Mouse (Mus musculus) cerebellum, postnatal 10 days (tissue): Measurements from ENCODE around the gene Eqtn.
A peak's percentile ranks its signal among the peaks of the same experiment; 100 is the strongest.

Source experiments
- DNase-seq, 2 experiments: peaks; one replicate each; pipeline ENCODE4 v3.0.0; 2021; ENCODE audit warnings: mixed read lengths in 2 of 2

The Eqtn gene

DNA sequence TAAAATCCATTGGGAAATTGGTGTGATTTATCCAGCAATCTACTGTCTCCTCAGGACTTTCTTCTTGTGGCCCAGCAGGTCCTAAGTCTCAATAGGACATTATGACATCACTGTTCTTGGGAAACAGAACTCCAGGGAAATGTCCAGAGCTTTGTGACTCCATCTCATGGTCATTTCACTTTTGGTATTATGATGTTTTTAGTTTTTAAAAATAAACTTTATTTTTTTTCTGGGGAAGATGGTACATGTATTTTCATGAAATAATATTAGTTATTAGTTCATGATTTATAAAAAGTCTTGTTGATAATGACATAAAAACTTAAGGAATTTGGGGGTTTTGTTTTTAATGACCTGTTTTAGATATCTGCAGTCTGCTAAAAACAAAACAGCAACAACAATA, at the start of gene Eqtn:
TSS of gene Eqtn (minus strand) at position 101 of the 400 bp plus-strand sequence.
- DNase-seq = no peak

- no peak for DNase-seq
Observed at GRCm38 (mm10) chr4:94973321-94973720, 44.7 kb upstream of the Eqtn start.

DNA sequence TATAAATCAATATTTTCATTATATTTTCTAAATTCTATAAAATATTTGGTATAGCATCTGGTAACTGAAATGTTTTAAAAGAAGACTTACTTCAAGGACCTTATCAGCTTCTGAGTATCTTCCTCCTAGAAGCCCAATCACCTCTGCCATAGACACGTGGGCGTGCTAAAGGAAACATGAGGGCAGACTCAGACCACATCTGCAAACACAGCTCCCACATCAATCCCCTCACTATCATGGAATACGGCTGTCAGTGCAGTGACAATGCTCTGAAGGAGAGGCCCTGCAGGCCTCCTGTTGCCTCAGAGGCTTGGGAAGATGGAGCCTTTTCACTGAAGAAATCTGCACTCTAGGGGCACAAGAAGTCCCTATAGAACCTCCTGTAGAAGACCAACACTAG, 24.1 kb upstream of the Eqtn start:
- DNase-seq = no peak

DNA sequence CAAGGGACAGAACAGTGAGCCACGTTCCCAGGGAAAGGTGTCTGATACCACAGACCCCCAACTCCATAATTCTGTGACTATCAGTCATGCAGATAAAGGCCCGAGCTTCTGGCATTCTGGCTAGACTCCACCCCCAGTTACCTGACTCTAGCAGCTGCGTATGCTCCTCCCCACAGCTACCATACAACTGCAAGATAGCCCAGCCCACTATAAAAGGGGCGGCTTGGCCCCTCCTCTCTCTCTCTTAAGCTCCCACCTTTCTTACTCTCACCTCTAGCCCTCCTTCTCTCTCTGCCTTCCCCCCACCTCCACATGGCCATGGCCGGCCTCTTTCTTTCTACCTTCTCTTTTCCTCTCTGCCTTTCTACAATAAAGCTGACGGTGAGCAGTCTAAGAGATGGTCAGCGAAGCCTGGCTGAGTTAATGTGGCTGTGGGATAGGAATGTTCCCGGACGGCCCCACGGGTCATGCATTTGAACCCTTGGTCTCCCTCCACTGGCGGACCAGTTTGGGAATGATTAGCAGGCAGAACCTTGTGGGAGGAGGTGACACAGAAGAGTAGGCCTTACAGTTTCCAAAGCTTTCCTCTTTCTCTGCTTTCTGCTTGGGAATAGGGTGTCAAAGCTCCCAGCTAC, 12.7 kb upstream of the Eqtn start:
- no peak for DNase-seq

GRCm38 (mm10) chr4:94901780-94902179, 26.9 kb downstream of the Eqtn start:
- no peak for DNase-seq

DNA sequence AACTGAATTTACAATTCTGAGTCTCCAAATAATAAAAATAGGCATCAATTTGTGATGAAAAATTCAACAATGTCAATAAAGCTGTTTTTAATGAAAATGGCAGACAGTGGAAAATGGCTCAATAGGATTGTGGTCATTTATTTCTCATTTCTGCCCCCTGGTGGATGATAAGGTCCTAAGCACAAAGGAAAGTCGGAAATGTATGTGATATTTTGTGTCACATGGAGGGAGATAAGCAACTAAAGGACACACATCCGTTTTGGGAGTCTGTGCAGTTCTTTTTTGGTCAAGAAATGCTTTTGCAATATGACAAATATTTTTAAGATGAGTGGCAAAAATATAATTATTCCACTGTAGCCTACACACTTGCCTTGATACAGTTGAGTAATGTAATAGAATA, 27.9 kb downstream of the Eqtn start:
- DNase-seq = peak; percentile 25 to 57
